Mouse (Mus musculus): ENCODE results near the gene Svopl.

DNA sequence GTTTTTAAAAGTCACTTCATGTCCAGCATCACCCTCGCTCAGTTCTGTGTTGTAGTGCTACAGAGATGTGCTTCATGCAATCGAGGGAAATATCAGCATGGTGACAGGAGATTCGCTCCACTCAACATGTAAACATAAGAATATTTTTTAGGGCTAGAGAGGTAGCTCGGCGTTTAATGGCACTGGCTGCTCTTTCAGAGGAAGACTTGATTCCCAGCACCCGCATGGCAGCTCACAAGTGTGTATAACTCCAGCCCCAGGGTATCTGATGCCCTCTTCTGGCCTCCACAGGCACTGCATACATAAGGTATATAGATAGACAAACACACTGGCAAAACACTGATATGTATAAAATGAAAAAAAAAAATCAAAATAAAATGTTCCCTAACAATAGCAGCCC is 2.8 kb upstream of the Svopl start:
- TF ChIP-seq POLR2A (IDR thresholded peaks at IDR 0.05; ENCODE audit: borderline replicate concordance, extremely low read depth, insufficient read depth, insufficient read length, poor library complexity, severe bottlenecking) (no peak), CTCF (IDR thresholded peaks at IDR 0.05; ENCODE audit: borderline replicate concordance, extremely low read depth, insufficient read depth, insufficient read length) (no peak)

Data from brain, embryonic 14.5 days (tissue).